Mouse (Mus musculus) c-Kit-positive CD71-positive TER-119-positive erythroid progenitor cells, embryonic 14.5 days (primary cell): ENCODE measurements at regions not wholly inside any gene's neighbourhood (a gene's known extent, or its start where the extent isn't known, plus 50 kb on each side); places are given as distances from the start of the nearest gene placed in this dataset.

Experiments used
- DNase-seq: peaks from one replicate; pipeline ENCODE4 v3.0.0-alpha.2; 2013; ENCODE audit warnings: low spot score

DNA sequence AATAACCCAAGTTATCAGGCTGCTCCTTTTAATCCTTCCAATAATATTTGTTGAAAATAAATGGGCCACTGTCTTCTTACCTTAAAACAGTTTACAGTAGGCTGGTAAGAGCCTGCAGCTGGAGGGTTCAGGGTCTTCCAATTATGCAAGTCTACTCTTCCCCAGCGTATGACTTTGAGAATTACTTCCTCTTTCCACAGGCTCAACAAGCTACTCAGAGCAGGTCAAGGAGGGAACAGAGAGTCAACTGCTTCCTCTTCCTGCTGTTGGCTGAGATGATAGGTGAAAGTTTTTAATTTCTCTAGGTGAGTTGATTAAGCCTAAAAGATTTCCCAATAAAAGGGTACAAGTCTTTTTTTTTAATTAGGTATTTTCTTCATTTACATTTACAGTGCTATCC is 176.9 kb upstream of the Nampt start:
- no peak for DNase-seq

DNA sequence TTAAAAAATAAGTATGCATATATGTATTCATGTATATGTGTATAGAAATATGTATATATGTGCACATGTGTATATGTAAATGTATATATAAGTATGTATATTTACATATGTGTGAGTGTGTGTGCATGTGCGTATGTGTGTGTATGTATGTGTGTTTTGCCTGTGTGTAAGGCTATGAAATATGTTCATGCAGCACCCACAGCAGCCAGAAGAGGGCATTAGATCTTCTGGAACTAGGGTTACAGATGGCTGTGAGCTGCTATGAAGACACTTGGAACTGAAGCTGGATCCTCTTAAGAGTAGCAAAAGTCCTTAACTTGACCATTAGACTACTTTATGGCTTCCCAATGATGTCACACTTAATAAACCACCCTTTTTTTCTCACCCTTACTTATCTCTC is 166.2 kb upstream of the Nampt start:
- DNase-seq = no peak

DNA sequence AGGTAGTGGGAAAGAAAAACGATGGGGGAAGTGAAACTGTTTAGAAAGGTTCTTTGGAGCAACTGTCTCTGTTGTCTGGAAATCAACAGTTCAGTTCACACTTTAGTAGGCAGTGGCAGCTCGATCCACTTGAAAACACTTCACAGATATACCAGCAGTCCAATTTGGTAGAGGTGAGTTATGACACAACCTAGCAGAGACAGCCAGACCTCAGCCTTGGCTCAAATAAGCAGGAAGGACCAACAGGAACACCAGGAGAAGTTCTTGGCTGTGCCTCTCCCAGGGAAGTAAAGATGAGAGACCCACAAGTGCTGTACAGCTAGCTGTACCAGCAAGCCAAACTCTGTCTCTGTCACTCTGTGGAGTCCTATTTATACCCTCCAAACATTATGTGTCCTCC is 163.2 kb upstream of the Nampt start:
- DNase-seq = no peak

DNA sequence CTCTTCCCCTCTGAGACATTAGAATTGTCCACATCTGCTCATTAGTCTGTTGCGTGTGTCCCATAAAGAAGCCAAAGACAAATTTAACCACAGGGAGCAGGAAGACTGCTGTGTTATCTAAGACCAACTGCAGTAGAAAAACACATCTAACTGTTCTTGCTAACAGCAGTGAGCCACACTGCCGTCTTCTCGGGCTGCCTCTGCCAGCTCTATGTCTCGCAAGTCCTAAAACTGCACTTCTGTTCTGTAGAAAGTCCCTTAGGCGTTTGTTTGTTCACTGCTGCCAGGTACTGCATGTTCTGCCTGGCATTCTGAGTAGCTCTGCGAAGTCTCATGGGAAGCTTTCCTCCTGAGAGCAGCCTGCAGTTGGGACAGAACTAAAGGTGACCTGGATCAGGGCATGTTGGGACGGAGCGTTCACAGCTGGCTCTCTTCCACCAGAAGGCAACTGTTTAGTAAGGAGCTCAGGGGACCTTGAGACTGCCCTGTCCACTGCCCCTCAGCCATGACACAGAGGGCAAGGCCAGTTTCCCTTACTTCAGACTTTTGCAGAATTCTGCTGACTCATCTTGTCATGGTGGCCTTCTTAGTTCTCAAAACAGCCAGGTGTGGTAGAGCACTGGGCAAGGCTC is 157.4 kb upstream of the Nampt start:
- no peak for DNase-seq

DNA sequence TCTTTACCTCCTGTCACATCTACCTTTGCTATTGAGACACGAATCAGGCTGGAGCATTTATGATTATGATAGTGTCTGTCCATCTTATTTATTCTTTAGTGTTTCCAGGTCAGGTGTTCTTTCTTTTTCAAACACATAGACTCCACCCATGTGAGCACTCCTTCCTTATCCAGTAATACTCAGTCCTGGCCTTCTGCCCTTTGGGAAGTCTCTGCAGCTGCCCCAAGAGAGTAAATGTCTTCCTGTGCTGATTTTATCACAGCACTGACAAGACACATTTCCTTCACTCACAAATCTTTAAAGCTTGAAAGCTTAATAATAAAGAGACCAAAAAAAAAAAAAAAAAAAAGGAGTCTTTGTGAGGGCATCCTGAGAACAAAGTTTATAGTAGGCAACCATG is 153.3 kb upstream of the Nampt start:
- DNase-seq = no peak

DNA sequence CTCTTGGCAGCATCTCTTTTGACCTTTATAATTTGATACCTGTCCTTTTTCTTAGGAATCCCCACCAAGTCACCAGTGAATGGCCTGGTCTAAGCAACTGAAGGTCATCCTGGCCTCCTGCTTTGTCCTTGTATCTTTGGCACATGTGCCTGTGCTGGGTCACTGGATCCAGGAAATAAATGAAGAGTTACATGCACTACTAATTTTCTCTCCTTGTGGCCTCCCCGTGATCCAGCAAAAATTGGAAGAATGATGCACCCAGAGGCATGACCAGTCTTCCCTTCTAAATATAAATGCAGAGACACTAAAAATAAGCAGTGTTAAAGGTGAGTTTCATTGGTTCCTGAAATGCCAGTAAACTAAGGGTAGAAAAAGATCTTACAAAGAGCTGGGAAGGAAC is 141.4 kb upstream of the Nampt start:
- no peak for DNase-seq

DNA sequence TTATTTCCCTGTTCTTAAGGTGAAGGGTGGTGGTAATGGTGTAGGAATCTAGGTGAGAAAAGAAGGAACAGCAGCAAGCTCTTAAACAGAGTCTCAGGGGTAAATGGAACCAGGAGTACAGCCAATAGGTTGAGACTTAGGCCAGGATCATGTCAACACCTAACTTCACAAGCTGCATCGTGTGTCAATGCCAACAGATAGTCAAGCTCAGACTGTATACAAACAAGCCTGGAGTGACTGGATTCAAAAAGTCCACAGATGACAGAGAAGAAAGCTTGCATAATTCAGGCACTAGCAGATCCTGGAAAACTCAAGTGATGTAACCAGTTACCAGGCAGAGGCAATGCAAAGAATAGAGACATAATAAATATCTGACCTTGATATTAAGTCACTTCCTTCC is 140.6 kb upstream of the Nampt start:
- no peak for DNase-seq

DNA sequence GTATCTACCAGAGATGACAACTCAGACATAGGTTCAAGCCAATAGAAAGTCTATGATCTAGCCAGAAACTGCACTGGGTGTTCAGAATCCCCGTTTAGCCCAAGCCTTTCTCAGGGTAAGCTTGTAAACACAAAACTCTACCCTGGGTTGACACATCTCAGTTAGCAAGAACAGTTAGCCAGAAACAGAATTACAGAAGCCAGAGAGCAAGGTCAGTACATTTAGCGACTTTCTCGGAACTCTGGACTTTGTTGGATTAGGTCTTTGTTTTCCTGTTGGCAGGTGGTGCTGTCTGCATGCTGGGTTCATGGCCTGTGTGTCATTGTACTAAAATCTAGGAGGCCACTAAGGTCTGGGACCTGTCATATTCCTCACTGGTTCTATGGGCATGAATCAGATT is 137.4 kb upstream of the Nampt start:
- DNase-seq = no peak

DNA sequence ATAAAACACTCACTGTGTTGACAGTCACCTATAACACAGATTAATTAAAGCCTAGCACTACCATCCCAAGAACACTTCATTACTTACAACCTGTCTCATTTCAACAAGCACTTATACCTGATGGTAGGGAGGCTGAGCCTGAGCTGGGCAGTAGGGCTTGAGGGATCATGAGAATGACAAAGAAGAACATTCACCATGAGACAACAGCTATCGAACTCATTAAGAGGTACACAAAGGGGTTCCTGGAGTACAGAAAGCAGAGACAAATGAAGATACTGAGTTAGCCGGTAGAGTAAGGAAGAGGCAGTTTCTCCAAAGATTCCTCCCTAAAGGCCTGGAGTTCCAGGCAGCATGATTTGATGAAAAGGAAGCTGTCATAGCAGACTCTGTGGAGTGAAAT is 136.0 kb upstream of the Nampt start:
- no peak for DNase-seq

DNA sequence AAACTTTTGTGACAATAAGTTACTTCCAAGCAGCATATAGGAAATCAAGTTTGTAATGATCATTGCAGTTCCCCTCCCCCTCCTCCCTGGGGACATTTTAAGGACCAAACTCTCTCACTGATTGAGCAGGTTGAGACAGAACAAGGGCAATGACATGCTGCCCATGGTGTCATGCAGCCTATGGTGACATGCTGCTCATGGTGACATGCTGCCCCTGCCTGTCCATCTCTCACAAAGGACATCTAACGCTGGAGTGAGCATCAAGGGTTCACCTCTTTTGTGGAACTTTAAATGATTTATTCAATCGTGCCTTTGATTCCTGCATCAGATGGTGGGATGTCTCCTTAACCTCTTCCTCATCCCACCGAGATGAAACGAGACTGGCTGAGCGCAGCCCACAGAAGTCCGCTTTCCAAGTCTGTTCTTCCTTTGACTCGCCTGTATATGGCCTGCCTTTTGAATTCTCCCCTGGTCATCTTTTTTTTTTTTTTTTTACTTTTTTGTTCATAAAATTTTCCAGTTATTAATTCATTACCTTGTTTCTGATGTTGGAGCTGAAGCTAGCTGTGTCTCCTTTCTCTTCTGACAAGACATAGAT is 133.5 kb upstream of the Nampt start:
- DNase-seq = no peak

DNA sequence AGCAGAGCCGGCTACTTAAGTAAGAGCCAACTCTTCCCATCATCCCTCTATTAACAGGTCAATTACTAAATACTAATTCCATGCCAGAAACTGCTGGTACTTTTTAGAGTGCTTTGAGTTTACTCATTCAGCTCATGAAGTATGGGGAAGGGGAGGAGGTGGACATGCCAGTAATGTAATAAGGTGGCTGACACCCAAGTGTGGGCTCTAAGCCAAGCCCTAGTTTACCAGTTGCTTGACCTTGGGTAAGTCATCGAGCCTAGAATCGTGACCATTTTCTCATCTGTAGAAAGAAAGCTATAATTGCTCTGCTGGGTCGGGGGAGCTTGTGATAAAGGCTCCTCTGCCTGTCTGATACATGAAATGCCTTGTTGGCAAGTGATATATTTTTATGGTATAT is 130.0 kb upstream of the Nampt start:
- DNase-seq = no peak

DNA sequence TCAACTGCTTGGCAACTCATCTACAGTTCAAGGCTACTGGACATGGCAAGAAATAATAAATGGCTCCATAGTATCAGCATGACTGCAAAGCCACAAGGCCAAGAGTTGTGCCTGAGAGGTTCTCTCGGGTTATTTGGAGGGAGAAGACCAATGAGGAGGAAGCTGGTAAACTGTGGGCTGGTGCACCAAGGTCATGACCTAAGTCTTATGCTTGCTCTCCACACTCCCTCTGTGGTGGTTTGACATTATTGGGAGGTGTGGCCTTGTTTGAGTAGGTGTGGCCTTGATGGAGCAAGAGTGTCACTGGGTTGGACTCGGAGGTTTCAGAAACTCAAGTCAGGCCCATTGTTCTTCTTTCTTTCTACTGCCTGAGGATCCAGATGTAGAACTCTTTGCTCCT is 129.2 kb upstream of the Nampt start:
- no peak for DNase-seq

DNA sequence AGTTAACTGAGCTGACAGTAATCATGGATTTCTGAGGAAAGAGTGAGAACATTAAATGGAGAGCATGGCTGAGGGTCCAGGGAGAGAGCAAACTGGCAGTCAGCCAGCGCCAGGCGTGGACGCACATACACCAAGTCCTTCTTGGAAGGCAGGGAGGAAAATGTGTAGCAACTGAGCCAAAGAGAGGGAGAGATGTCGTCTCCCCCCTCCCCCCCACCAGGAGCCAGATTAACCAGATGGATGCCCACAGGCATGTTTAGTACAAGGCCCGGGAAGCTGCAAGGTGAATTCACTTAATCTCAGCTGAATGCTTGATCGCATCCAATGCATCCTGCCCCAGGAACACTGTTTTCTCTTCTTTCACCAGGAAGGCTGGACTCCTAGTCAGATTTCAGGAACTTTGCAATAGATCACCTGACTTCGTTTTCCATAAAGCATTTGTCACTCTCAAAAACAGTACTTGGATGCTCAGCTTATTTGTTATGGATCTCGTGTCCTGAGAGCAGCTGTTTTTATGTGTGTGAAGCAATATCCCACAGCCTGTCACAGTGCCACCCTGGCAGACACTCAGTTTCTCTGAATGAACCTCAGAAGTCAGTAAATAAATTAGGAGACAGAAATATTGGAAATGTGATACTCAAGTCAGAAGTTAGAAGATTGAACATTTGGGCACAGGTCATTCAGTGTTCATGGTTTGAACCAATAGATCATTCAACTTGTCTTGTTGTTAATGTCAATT is 127.1 kb upstream of the Nampt start:
- DNase-seq = no peak

DNA sequence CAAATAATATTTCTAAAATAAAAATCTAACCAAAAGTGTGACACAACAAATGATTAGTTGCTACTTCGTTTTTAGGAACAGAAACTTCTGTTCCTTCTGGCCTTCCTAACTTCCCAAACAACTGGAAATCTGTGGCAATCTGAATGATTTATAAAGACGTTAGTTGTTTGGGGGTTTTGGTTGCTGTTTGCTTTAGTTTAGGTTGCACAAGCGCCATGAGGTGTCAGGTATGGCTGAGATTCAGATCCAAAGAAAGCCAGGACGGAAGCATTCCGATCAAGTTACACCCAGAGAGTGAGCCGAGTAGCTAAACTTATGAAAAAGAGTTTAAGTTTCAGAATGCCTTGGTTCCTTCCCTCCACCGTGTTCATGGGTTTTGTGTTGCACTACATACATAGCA is 126.4 kb upstream of the Nampt start:
- DNase-seq = no peak

DNA sequence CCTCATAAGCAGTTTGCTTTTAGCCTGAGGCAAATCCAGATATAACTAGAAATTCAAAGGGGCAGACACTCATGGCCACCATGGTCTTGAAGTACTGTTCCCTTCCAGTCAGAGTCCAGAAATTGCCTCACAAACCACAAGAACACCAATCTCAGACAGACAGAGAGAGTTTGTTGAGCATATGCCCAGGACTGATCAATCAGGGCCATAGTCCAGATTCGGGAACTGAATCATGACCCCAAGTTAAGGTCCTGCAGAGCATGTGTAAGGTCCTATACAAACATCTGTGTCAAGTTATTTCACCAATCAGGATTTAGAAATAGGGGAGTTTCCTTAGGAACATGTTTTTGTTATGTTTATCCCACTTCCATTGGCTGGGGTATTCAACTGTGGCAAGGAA is 125.7 kb upstream of the Nampt start:
- DNase-seq = no peak

DNA sequence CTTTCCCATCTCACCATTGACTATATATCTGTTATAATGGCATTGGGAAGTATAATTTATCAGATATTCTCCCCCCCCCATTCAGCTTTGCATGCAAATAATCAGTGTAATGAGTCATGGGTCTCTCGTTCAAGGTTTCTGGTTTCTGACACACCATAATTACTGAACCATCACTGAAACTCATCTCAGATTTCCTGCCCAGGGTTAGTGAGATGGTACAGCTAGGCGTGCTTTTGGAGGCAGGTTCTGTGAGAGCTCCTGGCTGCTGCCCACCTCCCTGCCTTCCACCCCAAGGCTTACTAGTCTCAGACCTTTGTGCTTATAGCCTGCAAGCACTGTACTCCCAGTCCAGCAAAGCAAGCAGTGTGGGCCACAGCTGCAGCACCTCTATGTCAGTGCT is 122.5 kb upstream of the Nampt start:
- DNase-seq = no peak

DNA sequence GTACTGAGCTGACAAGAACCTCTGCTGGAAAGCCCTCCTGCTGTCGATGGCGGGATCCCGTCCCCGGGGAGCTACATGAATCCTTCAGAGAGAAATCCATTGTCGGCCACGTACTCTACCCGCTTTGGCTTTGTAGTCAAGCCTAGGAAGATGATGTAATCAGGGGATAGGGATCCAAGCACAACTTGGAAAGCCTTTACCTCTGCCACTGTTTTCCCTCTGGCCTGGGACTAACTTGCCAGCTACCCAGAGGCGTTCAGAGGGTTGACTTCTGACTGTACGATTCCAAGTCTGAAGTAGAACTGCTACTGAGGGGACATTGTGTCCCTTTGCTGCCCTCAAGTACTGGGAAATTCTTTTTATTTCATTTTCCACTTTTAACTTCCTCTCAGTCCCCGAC is 110.2 kb upstream of the Nampt start:
- no peak for DNase-seq

DNA sequence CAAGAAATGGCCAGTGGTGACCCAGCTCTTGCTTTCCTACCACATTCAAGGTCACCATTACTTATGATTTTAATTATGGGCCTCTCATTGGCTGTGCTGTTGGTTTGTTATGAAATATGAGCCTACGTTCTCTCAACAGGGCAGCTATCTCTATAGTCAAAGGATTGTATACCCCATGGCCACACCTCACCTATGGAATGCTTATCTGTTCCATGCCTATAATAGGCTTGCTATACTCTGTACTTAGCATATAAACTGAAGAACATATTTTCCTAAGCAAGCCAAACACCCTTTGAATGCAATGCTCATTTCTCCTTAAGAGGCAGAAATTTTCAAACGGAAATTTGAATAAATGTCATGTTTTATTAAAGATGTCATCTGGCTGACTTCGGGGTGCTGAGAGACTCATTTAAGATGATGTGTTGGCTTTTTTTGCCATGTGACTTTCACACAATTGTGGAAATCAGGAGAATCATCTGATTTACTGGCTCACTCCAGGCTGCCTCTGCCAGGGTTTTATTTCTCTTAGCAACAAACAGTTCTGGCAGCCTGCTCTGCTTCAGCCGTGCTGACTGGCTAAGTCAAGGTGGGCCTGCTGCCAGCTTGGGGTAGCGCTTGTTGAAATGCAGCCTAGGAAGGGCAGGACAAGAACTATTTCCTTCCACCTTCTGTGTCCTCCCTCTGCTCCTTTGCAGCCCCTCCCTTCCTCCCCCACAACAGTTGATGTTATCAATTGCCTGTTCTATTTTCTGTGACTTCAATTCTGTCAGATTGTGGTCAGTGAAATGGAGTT is 102.0 kb upstream of the Nampt start:
- DNase-seq = no peak

DNA sequence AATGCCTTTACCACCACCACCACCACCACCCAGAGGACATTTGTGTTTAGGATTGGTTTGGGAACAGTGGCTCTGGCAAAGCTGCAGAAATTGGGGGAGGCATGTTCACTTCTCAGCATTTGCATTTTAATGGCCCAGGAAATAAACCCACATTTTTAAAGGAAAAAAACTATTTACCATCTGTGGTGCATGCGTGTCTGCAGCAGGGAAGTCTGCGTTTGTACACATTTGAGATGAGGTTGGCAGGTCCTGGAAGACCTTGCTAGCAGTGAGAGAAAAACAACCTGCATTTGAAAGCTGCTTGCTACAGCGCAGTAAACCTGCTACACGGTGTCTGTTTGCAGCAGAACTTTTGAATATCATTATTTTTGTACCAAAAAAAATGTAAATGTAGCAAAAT is 100.1 kb upstream of the Nampt start:
- DNase-seq = no peak

DNA sequence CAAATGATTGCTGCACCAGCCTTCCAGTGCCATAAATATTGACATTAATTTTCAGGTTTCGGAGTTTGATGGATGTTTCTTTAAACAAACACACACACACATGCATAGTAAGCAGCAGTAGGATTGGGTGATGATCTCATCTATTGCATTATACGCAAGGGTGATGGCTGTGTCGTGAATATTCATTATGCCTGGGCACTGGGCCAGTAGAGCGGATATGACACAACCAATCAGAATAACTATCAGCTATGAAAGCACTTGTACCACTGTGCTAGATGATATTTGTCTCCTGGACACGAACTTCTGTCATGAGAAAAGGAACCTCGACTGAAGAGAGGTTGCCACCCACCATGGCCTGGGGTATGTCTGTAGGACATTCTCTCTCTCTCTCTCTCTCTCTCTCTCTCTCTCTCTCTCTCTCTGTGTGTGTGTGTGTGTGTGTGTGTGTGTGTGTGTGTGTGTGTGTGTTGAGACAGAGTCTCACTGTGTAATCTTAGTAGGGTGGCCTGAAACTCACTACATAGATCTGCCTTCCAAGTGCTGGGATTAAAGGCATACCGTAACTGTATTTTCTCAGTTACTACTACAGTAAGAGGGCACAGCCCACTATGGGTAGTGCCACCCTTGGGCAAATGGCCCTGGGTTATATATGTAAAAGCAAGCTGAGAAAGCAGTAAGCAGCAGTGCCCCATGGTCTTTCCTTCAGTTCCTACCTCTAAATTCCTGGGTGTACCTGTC is 94.7 kb upstream of the Nampt start:
- DNase-seq = no peak

DNA sequence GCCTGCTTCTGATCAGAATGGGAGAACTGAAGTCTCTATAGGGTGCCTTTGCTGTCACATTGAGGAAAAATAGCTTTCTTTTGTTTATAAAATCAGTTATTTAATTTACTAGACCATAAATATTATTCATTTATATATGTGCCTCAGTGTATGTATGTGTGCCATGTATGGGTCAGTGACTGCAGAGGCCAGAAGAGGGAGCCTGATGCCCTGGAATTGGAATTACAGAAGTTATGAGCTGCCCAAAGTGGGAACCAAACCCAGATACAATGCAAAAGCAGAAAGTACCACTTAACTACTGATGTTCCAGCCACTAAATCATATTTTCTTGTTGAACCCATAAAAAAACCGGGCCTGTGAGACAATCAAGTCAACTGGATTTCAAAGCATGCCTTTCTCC is 91.8 kb upstream of the Nampt start:
- DNase-seq = no peak

DNA sequence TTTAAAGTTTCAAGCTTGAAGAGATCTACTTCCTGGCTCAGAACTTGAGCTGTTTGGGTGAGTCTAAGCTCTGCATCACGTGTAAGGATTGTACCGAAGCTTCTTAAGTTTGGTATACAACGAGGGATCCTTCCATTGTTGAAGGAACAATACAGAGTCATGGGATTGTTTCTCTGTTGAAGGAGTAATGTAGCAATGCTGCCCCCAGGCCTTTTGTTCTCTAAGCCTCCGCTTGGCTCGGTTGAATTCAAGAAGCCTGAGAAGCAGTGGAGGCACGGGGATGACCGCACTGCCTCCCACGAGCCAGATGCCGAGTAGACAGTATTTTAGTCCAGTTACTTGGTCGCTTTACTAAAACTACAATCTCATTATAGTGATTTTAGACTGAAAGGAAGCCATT is 90.9 kb upstream of the Nampt start:
- no peak for DNase-seq
